Mouse (Mus musculus) mouse embryonic stem cell (cell line): Measurements from ENCODE around the gene Cmah.
"Not testable (repeated sequence)": the region's sequence is repeated elsewhere in the genome, so short reads cannot be mapped to it uniquely, and the experiment has no call there.

Experiments
- in situ Hi-C, 2 experiments: fragments of 300-500 bp; cut with MboI; formaldehyde crosslinking; loops; 1 replicate in 1 of 2; 3 replicates in 1 of 2; pipeline ENCODE4 v1.14.3; 2019 to 2020; ENCODE audit warnings: low sequenced_read_pairs in 2 of 2, low pct_unique_long_range_greater_than_20kb in 1 of 2, mixed read lengths in 1 of 2; ENCODE audit not compliant: unreplicated experiment in 1 of 2

Cmah gene

GRCm38 (mm10) chr13:24398488-24398887, 71.3 kb downstream of the Cmah start:
- in situ Hi-C loops = no loop called here

GRCm38 (mm10) chr13:24401821-24402220, 74.6 kb downstream of the Cmah start:
- in situ Hi-C loops = not testable (repeated sequence)

GRCm38 (mm10) chr13:24403054-24403453, 75.8 kb downstream of the Cmah start:
- in situ Hi-C loops = no loop called here

GRCm38 (mm10) chr13:24406847-24407246, 79.6 kb downstream of the Cmah start:
- in situ Hi-C loops = no loop called here

GRCm38 (mm10) chr13:24414635-24415206, 87.5 kb downstream of the Cmah start:
- in situ Hi-C loops = no loop called here

- in situ Hi-C loops = no loop called here
These were observed 88.5 kb downstream of the Cmah start for GRCm38 (mm10) chr13:24415506-24416206.

- in situ Hi-C loops = no loop called here
These were observed 89.2 kb downstream of the Cmah start for GRCm38 (mm10) chr13:24416409-24416808.

GRCm38 (mm10) chr13:24418024-24418423, 90.8 kb downstream of the Cmah start:
- in situ Hi-C loops = no loop called here

GRCm38 (mm10) chr13:24418814-24419213, 91.6 kb downstream of the Cmah start:
- in situ Hi-C loops = no loop called here

GRCm38 (mm10) chr13:24419560-24420250, 92.5 kb downstream of the Cmah start:
- in situ Hi-C loops = no loop called here

- in situ Hi-C loops = no loop called here
These were observed 94.8 kb downstream of the Cmah start for GRCm38 (mm10) chr13:24421987-24422386.

- in situ Hi-C loops = no loop called here
These were observed 103.0 kb downstream of the Cmah start for GRCm38 (mm10) chr13:24430215-24430614.

- in situ Hi-C loops = no loop called here
These were observed 104.4 kb downstream of the Cmah start for GRCm38 (mm10) chr13:24431593-24431992.

GRCm38 (mm10) chr13:24442272-24442671, 115.1 kb downstream of the Cmah start:
- in situ Hi-C loops = no loop called here

- in situ Hi-C loops = no loop called here
These were observed 116.7 kb downstream of the Cmah start for GRCm38 (mm10) chr13:24443763-24444347.

GRCm38 (mm10) chr13:24444709-24445108, 117.5 kb downstream of the Cmah start:
- in situ Hi-C loops = no loop called here

- in situ Hi-C loops = no loop called here
These were observed 118.0 kb downstream of the Cmah start for GRCm38 (mm10) chr13:24445166-24445565.

- in situ Hi-C loops = no loop called here
These were observed 118.9 kb downstream of the Cmah start for GRCm38 (mm10) chr13:24446081-24446480.

GRCm38 (mm10) chr13:24447043-24447442, 119.8 kb downstream of the Cmah start:
- in situ Hi-C loops = no loop called here
